Mouse (Mus musculus): Measurements from ENCODE around the gene Slc11a1.
A peak's percentile ranks its signal among the peaks of the same experiment; 100 is the strongest.
"Not testable (repeated sequence)": the region's sequence is repeated elsewhere in the genome, so short reads cannot be mapped to it uniquely, and the experiment has no call there.

Slc11a1 gene

DNA sequence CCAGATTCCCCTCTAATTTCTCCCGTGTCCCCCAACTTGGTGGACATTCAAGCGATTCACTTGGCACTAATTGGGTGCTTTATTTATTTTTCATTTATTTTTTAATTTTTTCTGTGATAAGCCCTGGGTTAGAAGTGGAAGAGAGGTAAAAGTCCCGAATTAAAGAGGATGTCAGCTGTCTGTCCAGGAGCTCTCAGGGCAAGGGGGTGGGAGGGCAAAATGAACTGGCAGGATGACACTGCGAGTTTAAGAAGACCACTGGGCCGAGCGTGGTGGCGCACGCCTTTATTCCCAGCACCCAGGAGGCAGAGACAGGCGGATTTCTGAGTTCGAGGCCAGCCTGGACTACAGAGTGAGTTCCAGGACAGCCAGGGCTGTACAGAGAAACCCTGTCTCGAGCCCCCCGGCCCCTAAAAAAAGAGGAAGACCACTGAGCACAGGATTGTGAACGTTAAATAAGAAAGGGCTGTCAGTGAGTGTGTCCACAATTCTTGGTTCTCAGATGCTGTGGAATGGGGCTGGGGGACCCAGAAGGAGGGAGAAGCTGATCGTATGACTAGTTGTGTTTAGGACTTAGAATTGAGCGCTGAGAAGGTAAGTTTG is 12.5 kb downstream of the Slc11a1 start:
- DNase-seq (ENCODE audit: low spot score in 2 of 2): no peak

GRCm38 (mm10) chr1:74388398-74388920 is 13.5 kb downstream of the Slc11a1 start:
- DNase-seq (ENCODE audit: low spot score in 2 of 2): no peak

DNA sequence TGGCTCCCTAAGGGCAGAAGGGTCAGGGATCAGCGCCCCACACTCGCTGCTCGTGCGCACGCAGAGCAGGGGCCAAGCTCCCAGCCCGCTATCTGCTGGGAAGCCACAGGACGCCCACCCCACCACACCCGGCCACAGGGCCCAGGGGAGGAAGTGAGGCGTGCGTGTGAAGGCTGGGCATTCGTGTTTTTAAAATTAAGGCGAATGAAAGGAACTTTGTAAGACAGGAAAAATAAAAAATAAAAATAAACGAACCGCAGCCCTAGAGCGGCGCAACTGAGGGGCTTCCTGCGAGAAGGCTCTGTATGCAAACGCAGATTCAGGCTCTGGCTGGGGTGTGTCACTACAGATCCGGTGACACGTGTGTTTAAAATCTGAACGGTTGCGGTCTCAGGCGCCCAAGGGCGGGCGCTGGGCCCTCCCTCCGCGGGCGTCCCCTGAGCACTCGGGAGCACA is 14.9 kb downstream of the Slc11a1 start:
- DNase-seq (ENCODE audit: low spot score in 2 of 2): peak in 1 of 2 experiments; percentile 62

DNA sequence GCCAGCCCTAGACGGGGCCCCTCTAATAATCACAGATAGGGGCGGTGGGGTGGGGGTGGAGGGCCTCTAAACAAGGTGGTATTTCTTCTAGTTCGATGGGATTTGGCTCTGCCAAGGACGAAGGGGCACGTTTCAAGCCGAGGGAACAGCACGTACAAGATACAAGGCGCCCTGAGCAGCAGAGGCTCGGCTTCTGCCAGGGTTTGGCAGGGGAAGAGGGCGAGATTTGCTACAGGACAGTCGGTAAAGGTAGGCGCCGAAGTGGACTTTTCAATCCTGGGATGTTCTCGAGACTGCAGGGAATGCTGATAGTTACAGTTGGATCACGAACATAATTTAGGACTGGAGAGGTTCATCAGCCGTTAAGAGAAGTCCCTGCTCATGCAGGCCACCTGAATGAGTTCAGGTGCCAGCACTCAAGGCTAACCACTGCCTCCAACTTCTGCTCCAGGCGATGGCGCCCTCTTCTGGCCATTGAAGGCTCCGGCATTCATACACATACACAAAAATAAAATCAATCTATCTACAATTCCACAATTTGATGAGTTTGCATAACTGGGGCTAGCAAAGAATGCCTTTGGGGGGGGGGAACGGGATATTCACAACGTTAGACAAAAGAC is 15.4 kb downstream of the Slc11a1 start:
- DNase-seq (ENCODE audit: low spot score in 2 of 2): peak; percentile 79 to 90

DNA sequence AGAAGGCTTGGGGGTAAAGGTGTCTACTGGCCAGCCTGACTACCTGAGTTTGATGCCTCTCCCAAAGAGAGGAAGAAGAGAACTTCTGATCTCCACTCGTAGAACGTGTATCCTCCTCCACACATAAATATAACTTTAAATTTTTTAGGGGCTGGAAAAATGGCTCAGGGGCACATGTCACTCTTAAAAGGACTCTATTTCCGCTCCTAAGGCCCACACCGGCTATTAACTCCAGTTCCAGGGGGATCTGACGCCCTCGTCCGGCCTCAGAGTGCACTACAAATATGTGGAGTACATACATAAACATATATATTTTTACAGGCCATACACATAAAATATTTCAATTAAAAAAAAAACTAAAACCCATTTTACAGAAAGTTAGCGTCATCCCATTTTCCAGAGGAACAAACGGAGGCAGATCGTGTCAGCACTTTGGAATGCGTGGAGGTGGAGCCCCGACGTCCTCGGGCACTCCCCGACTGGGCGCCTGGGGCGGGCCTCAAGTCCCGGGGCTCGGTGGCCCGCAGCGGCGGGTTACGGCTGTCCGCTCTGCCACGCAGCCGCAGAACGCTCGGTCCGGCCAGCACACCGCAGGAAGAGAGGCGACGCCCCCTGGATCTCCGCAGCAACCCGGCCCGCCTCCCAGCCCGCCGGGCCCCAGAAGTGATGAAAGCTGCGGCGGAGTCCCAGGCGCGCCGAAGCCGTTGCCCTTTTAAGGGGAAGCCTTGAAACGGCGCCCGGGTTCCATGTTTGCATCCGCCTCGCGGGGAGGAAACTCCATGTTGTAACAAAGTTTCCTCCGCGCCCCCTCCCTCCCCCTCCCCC is 16.1 kb downstream of the Slc11a1 start, which contains the start of gene Ctdsp1:
Ctdsp1 (plus strand) TSS at position 586 of the 825 bp plus-strand sequence.
- DNase-seq (ENCODE audit: low spot score in 2 of 2): peak; percentile 94 to 96

DNA sequence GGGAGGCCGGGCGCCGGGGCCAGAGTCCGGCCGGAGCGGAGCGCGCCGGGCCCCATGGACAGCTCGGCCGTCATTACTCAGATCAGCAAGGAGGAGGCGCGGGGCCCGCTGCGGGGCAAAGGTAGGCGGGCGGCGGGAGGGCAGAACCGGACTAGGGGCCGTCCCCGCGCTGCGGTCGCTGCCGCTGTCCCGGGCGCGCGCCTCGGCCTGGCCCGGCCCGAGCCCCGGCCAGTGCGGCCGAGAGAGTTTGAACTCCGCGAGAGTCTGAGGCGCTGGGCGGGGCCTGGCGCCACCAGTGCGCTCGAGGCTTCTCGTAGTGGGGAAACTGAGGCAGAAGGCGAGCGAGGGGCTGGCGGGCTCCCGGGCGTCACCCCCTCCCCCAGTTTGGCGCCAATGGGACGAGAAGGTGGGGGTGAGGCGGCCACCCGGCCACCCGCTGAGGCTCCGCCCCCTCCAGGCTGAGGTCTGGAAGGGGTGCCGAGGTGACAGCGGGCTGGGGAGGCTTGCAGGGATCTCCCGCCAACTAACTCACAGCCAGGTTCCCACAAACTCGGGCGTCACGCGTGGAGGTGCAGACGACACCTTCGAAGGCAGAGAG is 16.9 kb downstream of the Slc11a1 start:
- peak; percentile 82 to 90 for DNase-seq (ENCODE audit: low spot score in 2 of 2)

- DNase-seq (ENCODE audit: low spot score in 2 of 2): no peak
These were observed 17.5 kb downstream of the Slc11a1 start for GRCm38 (mm10) chr1:74392446-74392994.

DNA sequence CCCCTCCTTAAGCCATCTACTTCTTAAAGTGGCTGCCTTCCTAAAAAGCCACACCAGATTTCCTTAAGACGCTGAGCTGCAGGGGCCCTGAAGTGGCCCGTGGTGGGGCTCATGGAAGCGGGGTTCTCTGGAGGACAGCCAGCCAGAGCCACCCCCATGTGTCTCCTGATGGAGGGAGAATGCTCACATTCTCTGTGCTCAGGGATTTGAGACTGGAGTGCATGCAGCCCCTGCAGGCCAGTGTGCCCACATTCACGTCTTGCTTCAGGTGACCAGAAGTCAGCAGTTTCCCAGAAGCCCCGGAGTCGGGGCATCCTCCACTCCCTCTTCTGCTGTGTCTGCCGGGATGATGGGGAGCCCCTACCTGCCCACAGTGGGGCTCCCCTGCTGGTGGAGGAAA is 18.0 kb downstream of the Slc11a1 start:
- no peak for DNase-seq (ENCODE audit: low spot score in 2 of 2)

DNA sequence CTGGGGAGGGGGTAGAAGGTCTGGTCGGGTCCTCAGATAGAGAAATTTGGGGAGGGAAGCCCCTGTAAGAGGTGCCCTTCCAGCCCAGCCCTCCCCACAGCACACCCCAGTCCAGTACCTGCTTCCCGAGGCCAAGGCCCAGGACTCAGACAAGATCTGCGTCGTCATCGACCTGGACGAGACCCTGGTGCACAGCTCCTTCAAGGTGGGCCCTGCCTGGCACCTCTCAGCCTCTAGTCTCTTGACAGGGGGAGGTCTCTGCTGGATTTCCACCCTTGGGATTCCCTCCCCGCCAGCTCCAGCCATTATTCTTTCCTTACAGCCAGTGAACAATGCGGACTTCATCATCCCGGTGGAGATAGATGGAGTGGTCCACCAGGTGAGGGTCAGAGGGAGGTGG is 18.7 kb downstream of the Slc11a1 start:
- DNase-seq (ENCODE audit: low spot score in 2 of 2): peak in 1 of 2 experiments; percentile 65

DNA sequence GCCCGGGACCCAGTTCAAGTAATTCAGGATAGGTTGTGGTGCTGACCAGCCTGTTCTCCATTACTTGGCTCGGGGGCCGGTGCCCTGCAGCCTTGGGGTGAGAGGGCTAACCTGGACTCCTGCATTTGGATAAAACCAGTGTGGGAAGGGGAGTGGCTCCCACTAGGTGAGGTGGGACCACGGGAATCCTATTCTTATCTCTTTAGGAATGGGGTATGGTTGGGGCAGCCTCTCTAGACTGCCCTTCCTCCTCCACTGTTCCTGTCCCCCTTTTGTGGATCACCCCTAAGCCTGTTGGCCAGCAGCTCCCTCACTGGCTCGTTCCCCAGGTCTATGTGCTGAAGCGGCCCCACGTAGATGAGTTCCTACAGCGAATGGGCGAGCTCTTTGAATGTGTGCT is 19.3 kb downstream of the Slc11a1 start:
- no peak for DNase-seq (ENCODE audit: low spot score in 2 of 2)

DNA sequence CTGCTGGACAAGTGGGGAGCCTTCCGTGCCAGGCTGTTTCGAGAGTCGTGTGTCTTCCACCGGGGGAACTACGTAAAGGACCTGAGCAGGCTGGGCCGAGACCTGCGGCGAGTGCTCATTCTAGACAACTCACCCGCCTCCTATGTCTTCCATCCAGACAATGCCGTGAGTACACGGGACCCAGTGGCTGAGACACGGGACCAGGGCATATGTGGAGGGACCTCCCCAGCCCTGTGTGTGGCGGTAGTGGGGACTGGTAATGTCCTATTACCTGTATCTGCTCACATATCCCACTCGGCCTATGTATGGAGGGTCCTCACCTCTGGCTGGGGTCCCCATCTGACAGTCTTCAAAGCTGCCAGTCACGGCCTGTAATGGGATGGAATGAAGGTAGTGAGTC is 19.9 kb downstream of the Slc11a1 start:
- no peak for DNase-seq (ENCODE audit: low spot score in 2 of 2)

- no peak for DNase-seq (ENCODE audit: low spot score in 2 of 2)
These were observed 20.3 kb downstream of the Slc11a1 start for GRCm38 (mm10) chr1:74395290-74395689.

DNA sequence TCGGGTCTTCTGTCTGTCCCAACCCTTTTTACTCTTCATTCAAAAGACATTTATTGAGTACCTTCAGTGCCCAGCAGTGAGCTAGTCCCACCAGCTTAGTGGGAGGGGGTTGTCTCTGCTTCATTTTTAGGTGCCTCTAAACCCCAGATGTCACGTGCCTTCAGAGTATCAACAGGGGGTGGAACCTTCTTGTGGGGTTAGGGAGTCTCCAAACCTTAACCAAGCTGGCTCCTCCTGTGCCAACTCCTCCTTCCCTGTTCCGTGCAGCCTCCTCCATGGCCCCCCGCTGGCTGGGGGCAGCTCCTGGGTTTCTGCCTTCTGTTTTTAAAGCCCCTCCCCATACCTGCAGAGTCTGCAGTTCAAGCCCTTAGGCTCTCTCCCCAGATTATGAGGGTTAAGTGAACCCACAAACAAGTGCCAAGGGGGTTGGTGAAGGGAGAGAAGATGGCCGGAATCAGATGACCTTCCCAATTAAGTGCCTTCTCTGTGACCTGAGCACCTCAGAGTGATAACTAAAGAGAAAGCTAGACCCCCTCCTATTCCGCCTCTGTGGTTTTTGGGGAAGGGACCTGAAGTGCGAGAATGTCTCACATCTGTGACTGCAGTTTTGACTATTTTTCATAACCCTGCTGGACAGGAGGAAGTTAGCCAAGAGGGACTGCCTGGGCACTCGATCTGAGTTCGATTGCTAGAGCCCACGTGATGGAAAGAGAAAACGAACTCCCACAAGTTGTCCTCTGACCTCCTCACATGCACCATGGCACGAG is 21.6 kb downstream of the Slc11a1 start:
- DNase-seq (ENCODE audit: low spot score in 2 of 2): not testable (repeated sequence)

GRCm38 (mm10) chr1:74397268-74397918 is 22.4 kb downstream of the Slc11a1 start:
- DNase-seq (ENCODE audit: low spot score in 2 of 2): peak; percentile 99

DNA sequence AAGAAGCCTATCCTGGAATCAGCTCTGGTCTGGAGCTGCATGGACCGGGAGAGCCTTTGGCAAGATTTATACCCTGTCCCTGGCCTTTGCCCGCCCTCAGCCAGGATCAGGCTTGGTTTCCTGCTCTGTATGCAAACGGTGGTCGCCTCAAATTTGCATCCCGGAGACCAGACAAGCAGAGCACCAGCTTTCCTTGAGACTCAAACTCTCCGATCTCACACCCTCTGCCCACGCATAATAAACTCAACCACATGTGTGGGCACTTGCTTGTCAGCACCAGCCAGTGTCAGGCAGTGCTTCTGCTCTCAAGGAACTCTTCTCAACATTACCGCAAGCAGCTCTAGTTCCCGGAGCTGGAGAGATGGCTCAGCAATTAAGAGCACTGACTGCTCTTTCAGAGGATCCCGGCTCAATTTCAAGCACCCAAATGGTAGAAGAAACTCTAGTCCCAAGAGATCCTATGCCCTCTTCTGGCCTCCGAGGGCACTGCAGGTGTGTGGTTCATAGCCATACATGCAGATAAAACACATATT is 23.0 kb downstream of the Slc11a1 start:
- DNase-seq (ENCODE audit: low spot score in 2 of 2): peak; percentile 84 to 90

- DNase-seq (ENCODE audit: low spot score in 2 of 2): no peak
These were observed 25.5 kb downstream of the Slc11a1 start for GRCm38 (mm10) chr1:74400531-74400930.

GRCm38 (mm10) chr1:74401015-74401702 is 26.2 kb downstream of the Slc11a1 start:
- DNase-seq (ENCODE audit: low spot score in 2 of 2): no peak

- DNase-seq (ENCODE audit: low spot score in 2 of 2): no peak
These were observed 29.2 kb downstream of the Slc11a1 start for GRCm38 (mm10) chr1:74404206-74404605.
